Mouse (Mus musculus) adrenal gland, postnatal 10 days (tissue): ENCODE results near the gene Sdhc. TPM values are rescaled to one million over a fixed set of nuclear protein-coding genes. Genes with fewer than 3 reads are reported as not detected.
"Not testable (repeated sequence)": the region's sequence is repeated elsewhere in the genome, so short reads cannot be mapped to it uniquely, and the experiment has no call there.

Experiments used
- DNase-seq: peaks from one replicate; pipeline ENCODE4 v3.0.0; 2021; ENCODE audit warnings: mixed read lengths
- total RNA-seq, 2 experiments: library from RNA; stranded (reverse); gene quantifications; 2 replicates each; pipeline ENCODE4 v1.2.3; 2021

The Sdhc gene
- total RNA-seq, 2 experiments from 2014 or later, result 746 to 845 TPM

DNA sequence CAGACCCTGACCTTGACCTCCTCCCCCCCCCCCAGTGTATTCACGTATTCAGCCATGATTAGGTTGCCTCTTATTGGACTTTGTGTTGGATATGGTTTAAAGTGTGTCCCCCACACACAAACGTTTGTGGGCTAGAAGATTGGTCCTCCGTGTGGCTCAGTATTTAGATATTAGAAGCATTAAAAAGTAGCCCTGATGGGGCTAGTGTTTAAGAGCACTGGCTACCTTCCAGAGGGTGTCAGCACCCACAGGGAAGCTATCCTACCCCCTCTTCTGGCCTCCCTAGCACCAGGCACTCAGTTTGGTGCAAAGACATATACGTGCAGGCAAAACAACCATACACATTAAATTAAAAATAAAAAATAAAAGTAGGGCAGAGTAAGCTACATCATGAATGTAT lies 37.4 kb downstream of the Sdhc start:
- DNase-seq, result no peak

DNA sequence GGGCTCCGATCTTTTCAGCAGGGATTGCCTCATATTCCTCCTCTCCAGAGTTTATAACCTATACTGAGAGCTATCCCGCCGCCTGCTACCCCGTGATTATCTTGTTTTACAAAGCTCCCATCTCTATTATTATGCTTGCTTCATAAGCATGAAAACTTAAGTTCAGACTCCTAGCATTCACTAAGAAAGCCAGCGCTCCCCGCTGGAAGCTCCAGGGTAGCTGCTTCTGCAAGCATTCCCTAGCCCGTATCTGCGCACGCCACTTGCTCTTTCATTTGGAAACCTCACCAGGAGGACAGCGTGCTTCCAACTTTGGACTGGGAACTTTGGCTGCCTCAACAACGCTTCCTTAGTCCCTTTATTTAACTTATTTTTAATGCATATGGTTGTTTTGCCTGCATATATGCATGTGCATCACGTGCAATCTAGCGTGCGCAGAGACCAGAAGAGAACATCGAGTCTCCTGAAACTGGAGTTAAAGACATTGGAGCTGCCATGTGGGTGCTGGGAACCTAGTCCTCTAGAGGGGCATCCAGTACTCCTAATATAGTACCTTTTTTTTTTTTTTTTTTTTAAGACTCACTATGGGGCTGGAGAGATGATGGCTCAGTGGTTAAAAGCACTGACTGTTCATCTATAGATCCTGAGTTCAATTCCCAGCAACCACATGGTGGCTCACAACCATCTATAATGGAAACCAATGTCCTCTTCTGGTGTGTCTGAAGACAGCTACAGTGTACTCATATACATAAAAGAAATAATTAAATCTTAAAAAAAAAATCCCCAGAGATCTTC lies 38.4 kb downstream of the Sdhc start:
- DNase-seq, result peak; percentile 71

DNA sequence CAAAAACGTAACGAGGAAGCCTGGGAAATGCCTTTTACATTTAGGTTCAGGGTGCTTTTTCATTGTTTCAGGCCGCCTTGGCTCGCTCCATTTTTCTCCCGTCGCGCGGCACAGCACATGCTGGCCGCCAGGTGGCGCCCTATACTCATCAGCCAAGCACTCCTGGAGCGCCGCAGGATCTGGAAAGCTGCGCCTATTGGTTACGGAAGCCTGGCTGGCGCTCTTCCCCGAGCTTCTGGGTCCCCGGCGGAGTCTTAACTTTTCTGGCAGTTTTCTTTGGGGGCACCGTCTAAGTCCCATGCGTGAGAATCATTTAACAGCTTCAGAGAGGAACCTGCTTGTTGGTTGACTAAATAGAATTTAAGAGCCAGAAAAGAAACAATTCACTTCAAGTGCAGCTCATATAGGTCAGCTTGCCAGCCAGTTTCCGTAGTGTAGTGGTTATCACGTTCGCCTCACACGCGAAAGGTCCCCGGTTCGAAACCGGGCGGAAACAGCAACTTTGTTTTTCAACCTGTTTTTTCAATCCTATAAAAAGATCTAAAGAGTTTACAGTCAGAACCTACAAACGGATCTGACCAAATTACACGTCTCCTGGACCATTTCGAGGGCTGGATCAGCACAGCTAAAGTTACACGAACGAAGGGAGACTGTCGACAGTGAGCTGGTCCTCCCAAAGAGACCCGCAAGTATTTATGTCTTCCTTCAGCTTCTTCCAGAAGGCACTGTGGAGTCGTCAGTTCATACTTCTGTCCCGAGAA lies 39.2 kb downstream of the Sdhc start:
- peak; percentile 93 for DNase-seq

DNA sequence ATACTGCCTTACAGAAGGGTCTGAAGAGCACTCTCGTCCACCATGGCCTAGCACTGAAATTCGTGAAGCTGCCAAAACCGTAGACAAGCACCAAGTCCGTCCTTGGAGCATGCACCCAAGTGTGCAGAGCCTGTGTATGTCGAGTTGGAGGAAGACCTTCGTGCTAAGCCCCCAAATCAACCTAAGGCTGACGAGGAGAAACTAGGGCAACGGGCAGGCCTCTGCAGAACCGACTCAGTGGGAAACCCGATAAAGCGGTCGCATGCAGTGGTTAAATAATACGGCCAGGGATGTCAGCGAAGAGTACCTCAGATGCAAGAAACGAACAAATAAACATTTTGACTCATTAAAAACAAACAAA lies 39.8 kb downstream of the Sdhc start:
- no peak for DNase-seq

DNA sequence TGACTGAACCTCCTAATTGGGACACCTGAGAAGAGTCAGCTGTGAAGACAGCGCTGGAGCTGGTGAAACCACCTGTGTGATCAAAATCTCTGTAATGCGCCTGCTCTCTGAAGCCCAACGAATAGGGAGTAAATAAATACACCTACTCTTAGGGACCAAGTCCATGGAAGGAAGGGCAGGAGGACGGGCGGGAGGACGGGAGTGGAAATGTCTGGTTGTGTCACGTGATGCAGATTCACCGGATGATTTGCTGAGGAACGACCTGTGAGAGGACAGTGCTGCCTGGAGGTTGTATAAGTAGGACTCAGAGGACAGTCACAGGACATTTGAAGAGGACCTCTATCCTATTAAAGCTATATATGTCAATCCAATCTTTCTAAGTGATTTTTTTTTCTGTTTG lies 40.8 kb downstream of the Sdhc start:
- no peak for DNase-seq

- peak; percentile 65 for DNase-seq
Observed at GRCm38 (mm10) chr1:171105226-171105625, 45.2 kb downstream of the Sdhc start.

- DNase-seq, result no peak
Observed at GRCm38 (mm10) chr1:171103179-171103840, 47.1 kb downstream of the Sdhc start.

GRCm38 (mm10) chr1:171102547-171103177 lies 47.7 kb downstream of the Sdhc start:
- DNase-seq, result peak; percentile 91

DNA sequence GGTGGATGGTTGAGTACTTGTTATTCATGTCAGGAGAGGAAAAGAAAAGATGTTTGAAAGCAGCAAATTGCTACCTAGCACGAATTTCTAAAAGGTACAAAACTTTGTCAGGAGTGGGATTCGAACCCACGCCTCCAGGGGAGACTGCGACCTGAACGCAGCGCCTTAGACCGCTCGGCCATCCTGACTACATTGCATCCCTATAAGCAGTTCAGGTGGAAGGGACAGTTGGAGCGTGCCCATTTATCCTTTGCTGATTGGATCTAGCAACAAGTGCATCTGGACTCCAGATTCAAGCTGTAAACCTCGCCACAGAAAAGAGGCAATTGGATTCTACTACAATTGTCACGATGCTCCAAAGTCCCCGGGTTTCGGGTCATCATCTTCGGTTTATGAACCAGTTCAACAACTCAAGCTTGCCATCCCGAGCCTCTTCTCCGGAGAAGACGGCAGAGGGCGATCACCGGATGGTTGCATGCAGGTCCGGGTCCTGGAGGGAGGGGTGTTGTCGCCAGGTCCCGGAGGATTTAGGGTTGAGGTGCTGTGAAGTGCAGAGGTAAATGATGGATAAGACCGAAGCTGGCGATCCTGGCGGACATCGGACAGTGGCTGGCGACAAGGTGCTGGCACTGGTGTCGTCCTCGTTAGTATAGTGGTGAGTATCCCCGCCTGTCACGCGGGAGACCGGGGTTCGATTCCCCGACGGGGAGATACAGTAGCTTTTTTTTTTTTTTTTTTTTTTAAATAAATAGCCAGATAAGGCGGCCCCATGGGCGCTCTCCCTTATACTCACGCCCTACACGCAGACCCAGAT lies 48.5 kb downstream of the Sdhc start:
- DNase-seq, result peak; percentile 95

DNA sequence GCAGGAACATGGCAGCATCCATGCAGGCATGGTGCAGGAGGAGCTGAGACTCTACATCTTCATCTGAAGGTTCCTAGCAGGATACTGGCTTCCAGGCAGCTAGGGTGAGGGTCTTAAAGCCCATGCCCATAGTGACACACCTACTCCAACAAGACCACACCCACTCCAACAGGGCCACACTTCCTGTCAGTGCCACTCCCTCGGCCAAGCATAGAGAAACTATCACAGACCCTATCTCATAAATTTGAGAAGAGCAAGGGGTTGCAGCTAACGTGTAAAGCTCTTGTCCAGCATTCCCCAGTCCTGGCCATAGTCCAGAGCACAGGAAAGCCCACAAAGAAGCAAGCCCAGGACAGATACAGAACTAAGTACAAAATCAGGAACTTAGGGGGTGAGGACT lies 49.4 kb downstream of the Sdhc start:
- DNase-seq, result no peak

DNA sequence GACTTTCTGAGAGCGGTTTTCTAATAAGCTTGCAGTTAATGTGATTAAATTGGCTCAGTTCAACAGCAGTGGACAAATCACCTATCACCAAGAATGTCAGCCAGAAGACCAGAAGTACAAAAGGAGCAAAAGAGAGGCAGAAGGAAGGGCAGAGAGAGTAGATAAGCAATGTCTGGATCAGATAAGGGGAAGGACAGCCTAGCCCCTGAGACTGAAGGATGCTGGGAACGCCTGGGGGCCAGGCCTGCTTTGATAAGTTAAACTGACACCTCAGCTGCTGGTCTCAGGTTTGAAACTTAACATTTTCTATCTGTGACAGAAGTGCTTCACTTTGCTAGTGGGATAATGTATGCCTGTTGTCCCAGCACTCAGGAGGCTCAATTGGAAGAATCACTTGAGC lies 52.8 kb downstream of the Sdhc start:
- DNase-seq, result no peak

GRCm38 (mm10) chr1:171097136-171097535 lies 53.3 kb downstream of the Sdhc start:
- DNase-seq, result no peak

GRCm38 (mm10) chr1:171096110-171096964 lies 54.1 kb downstream of the Sdhc start:
- DNase-seq, result no peak

GRCm38 (mm10) chr1:171094424-171094823 lies 56.0 kb downstream of the Sdhc start:
- DNase-seq, result no peak

GRCm38 (mm10) chr1:171090761-171091160 lies 59.6 kb downstream of the Sdhc start:
- DNase-seq, result no peak

DNA sequence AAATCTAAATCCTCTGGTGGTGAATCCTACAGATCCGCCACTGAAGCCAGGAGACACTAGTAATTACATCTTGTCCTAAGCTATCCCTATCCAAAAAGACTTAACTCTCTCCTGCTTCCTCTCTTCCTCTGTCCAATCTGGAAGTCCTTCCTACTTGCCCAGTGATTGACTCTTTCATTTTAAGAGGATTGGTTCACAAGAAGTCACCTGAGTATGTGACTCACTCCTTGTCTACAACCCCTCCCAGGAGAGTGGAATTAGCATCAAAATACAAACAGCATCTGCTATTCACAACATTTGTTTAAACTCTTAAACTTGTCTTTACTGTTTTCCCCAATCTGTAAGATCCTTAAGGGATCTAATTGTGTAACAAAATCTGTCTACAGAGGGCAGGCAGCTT lies 60.5 kb downstream of the Sdhc start:
- DNase-seq, result no peak

DNA sequence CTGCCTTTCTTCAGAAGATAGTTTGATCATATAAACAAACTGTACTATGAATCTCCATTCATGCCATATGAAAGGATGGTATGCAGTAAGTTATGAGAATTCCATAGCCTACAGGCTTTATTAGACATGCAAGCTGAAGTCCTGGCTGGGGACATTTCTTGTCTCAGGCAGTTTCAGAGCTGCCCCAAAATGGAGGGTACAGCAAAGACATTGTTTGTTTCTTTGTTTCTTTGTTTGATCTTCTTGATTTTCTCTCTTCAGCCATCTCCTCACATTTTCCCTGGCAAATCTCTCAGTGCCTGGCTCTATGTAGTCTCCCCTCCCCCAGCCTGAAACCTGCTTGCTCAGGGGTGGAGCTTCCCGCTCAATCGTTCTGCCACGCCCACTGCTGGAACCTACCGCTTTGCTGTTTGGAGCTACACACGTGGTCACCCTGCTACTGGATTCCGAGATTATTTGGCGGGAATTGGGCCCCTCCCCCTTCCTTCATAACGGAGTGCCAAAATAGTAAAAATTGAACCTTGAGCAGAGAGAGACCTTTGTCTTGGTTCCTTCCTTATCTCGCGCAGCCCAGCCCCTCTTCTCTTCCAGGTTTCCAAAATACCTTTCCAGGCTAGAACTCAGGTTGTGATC lies 62.0 kb downstream of the Sdhc start:
- not testable (repeated sequence) for DNase-seq

GRCm38 (mm10) chr1:171085718-171086117 lies 64.7 kb downstream of the Sdhc start:
- no peak for DNase-seq

- not testable (repeated sequence) for DNase-seq
Observed at GRCm38 (mm10) chr1:171081512-171082231, 68.7 kb downstream of the Sdhc start.

DNA sequence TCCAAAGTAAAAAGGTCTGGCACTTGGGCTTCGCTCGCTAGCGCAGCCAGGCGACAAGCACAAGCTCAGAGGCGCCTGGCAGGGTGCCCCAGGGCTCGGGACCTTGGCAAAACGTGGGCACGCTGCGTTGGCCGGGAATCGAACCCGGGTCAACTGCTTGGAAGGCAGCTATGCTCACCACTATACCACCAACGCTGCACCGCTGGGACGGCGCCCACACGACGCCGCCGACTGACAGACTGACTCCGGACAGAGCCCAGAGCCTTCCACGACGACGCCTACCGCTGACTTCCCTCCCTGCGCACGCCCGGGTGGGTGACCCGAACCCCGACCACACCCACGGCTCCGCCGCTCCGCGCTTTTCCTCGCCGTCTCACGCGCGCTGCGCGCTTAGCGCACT lies 70.6 kb downstream of the Sdhc start:
- not testable (repeated sequence) for DNase-seq
